Mouse (Mus musculus) layer of hippocampus, postnatal 14 days (tissue): Measurements from ENCODE around the gene Slc25a54. TPM values are rescaled to one million over a fixed set of nuclear protein-coding genes. Genes with fewer than 3 reads are reported as not detected.

Experiments used
- DNase-seq, 2 experiments: peaks; one replicate each; pipeline ENCODE4 v3.0.0; 2021 to 2022; ENCODE audit warnings: low spot score in 2 of 2, mixed read lengths in 1 of 2
- microRNA-seq, 2 experiments: library from miRNA; unstranded; fragments of <30 nt; microRNA quantifications; one replicate each; pipeline ENCODE4 v1.2.0; 2021
- total RNA-seq, 2 experiments: library from RNA; stranded (reverse); gene quantifications; 2 replicates each; pipeline ENCODE4 v1.2.3; 2021

Slc25a54 gene
- total RNA-seq, 2 experiments from 2014 or later, result not detected

- no peak for DNase-seq
Measured at GRCm38 (mm10) chr3:109123531-109123981, 43.3 kb downstream of the Slc25a54 start.

GRCm38 (mm10) chr3:109124091-109124490 lies 43.8 kb downstream of the Slc25a54 start:
- no peak for DNase-seq

GRCm38 (mm10) chr3:109125531-109125930 lies 45.3 kb downstream of the Slc25a54 start:
- no peak for DNase-seq

- DNase-seq, result no peak
Measured at GRCm38 (mm10) chr3:109129768-109130167, 49.5 kb downstream of the Slc25a54 start.

DNA sequence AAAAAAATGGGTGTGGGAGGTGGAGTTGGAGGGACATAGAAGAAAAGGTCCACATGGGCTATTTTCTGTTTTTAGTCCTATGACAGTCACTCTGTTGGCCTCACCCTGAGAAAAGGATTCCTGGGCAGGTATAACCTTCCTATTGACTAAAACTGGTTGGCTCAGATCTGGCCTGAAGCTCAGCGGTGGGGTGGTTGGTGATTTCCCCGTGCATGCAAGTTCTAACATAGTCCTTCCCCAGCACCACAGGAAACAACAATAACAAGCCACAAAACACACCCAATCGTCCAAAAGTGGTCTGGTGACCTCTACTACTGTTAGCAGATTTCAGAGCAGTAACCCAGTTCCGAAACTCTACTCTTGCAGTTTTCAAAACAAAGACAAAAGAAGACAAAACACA lies 52.7 kb downstream of the Slc25a54 start:
- no peak for DNase-seq

- no peak for DNase-seq
Measured at GRCm38 (mm10) chr3:109134036-109134435, 53.8 kb downstream of the Slc25a54 start.

DNA sequence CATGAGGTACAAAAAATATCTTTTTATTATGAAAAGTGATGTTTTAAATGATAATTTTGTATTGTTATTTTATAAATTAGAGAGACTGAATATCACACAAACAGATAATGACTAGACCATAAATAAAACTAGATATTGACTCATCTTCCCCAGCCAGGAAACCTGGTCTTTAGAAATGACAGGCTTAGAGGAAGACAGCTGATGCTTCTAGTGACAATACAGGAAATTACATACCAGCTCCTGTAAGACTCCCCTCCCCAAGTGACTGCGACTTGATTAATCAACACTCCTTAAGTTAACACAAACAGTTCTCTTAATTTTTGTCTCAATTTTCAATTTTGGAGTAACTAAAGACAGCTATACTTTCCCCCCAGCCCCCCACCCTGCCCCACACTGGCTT lies 55.1 kb downstream of the Slc25a54 start:
- DNase-seq, result no peak

GRCm38 (mm10) chr3:109152561-109152960 lies 72.3 kb downstream of the Slc25a54 start:
- no peak for DNase-seq

GRCm38 (mm10) chr3:109153410-109153809 lies 73.1 kb downstream of the Slc25a54 start:
- DNase-seq, result no peak

- no peak for DNase-seq
Measured at GRCm38 (mm10) chr3:109155926-109156669, 75.8 kb downstream of the Slc25a54 start.

GRCm38 (mm10) chr3:109157481-109157880 lies 77.2 kb downstream of the Slc25a54 start:
- no peak for DNase-seq

DNA sequence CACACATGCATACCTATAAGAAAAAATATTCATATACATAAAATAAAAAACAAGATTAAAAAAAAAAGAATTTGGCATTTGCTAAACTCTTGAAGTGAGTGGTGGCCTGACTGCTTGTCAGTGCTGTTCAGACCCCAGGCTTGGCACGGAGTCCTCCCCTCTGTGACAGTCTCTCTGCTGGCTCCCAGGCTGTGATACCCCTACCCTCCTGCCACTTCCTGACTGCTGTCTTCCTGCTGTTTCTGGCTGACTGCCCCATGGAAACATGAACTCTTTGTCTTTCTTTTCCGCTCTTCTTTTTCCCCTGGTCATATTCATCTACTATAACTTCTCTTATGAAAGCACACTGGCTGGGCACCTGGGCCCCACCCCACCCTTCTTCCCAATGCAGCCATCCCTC lies 83.8 kb downstream of the Slc25a54 start:
- no peak for DNase-seq

DNA sequence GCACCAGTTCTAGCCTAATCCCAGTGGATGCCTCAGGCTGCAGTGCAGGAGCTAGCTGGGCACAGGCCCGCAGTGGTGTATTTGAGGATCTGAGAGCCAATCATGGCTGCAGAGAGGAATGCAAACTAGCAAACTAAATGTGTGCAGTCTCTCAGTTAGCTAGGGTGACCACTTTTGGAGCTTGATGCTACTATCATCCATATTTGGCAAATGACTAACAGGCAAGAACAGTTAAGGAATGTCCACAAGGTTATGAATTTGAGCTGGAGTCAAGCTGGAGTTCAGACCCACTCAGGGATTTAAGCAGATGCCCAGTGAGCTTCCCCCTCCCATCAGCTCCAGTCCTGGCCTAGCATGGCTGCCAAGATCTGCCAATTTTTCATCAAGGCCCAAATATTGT lies 84.4 kb downstream of the Slc25a54 start:
- DNase-seq, result no peak

GRCm38 (mm10) chr3:109165214-109165829 lies 85.1 kb downstream of the Slc25a54 start:
- DNase-seq, result no peak

Small RNAs within 50 kb of the gene (microRNA-seq; reads per million reads assigned to microRNA genes)
- gene Gm44384, result 0 reads per million in 2 experiments

Other genes starting within 250 kb of the Slc25a54 start
- gene Stxbp3, start 239.9 kb upstream of the Slc25a54 start, total RNA-seq, result 10 to 100 TPM; 26.7 to 33.5 TPM
- under 1 TPM in 1 of 2 experiments, not detected in 1; 0.12 TPM for gene Fndc7, start 190.5 kb upstream of the Slc25a54 start, total RNA-seq
- gene Prpf38b, start 168.7 kb upstream of the Slc25a54 start, total RNA-seq, result 10 to 100 TPM; 46.4 to 52.6 TPM
- 1 to 10 TPM; 2.0 to 2.2 TPM for gene Henmt1, start 140.6 kb upstream of the Slc25a54 start, total RNA-seq
- not detected for gene Gm9857, start 140.0 kb upstream of the Slc25a54 start, total RNA-seq
- 10 to 100 TPM; 41.6 to 41.9 TPM for gene Fam102b, start 52.9 kb upstream of the Slc25a54 start, total RNA-seq
- 1 to 10 TPM; 4.1 to 4.3 TPM for gene Slc25a24, start 42.7 kb downstream of the Slc25a54 start, total RNA-seq